Mouse (Mus musculus): ENCODE measurements at regions not wholly inside any gene's neighbourhood (a gene's known extent, or its start where the extent isn't known, plus 50 kb on each side); places are given as distances from the start of the nearest gene placed in this dataset.

DNA sequence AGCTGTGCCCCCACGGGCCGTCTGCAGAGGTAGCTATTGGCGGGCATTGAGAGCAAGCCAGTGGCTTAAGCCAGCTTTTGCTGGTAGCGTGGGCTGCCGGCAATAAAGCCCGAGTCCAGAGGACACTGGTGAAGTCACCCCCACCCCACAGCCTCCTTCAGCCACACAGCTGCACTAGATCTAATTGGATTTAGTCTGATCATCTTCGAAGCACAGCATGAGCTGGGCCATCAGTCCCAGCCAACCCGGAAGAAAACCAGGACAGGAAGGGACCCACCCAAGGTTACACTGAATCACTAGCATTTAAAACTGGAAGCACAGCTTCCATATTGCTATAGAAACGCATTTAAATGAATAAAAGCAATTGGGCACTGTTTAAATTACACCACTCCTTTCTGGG lies 96.4 kb downstream of the Tmx1 start:
- no peaks in the 10 kb centered on the region for H3K27me3 ChIP-seq (replicated peaks; ENCODE audit: insufficient read depth, low read length)
- H3K4me3 ChIP-seq (ENCODE audit: low read depth, low read length) = no peak overlapping the region
- no peaks in the 10 kb centered on the region for H3K36me3 ChIP-seq (ENCODE audit: insufficient read depth, low read length)
- no peaks in the 10 kb centered on the region for H3K4me1 ChIP-seq (ENCODE audit: insufficient read depth, low read depth, low read length)
- DNase-seq (ENCODE audit: low spot score) (no peak), ATAC-seq (no peak)
- no peak overlapping the region for H3K27ac ChIP-seq (ENCODE audit: low read length)
- WGBS = 78% methylated on average over 9 of the region's 9 CpGs
- no peak overlapping the region for H3K4me2 ChIP-seq (replicated peaks; ENCODE audit: low read depth, low read length)
- no peak overlapping the region for H3K9ac ChIP-seq (replicated peaks; ENCODE audit: low read depth)
- no peaks in the 10 kb centered on the region for H3K9me3 ChIP-seq (ENCODE audit: low read length)
- no peak for TF ChIP-seq CTCF (IDR thresholded peaks at IDR 0.05)
- TF ChIP-seq EP300 (IDR thresholded peaks at IDR 0.05) = no peak

- no peak for TF ChIP-seq EP300 (IDR thresholded peaks at IDR 0.05)
- no peak for TF ChIP-seq CTCF (IDR thresholded peaks at IDR 0.05)
- no peak overlapping the region for H3K4me2 ChIP-seq (replicated peaks; ENCODE audit: low read depth, low read length)
- ATAC-seq (no peak), DNase-seq (ENCODE audit: low spot score) (no peak)
- H3K4me3 ChIP-seq (ENCODE audit: low read depth, low read length) = no peak overlapping the region
- H3K4me1 ChIP-seq (ENCODE audit: insufficient read depth, low read depth, low read length) = no peaks in the 10 kb centered on the region
- H3K36me3 ChIP-seq (ENCODE audit: insufficient read depth, low read length) = no peaks in the 10 kb centered on the region
- no peak overlapping the region for H3K27ac ChIP-seq (ENCODE audit: low read length)
- WGBS = 85% methylated on average over 6 of the region's 6 CpGs
- no peaks in the 10 kb centered on the region for H3K9me3 ChIP-seq (ENCODE audit: low read length)
- no peak overlapping the region for H3K9ac ChIP-seq (replicated peaks; ENCODE audit: low read depth)
- no peaks in the 10 kb centered on the region for H3K27me3 ChIP-seq (replicated peaks; ENCODE audit: insufficient read depth, low read length)
Measured at GRCm38 (mm10) chr12:70553866-70554265, 101.0 kb downstream of the Tmx1 start.

DNA sequence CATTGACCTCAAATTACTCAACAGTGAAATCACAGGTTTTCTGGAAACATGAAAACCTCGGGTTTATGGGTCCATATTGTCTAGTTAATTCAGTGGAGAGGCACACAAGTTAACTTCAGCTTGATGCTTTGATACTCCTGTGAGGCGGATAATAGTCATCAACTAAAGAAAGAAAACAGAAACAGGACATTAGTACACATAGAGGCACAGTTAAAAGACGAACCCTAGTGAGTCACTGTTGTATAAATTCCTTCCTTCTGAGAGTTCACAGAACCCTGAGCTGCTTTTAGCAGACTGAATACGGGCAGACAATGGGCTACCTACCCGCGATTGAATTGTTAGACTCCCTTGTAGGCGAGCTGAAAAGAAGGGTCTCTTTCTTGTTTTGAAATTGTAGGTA lies 101.7 kb downstream of the Tmx1 start:
- Histone ChIP-seq H3K4me3 (ENCODE audit: low read depth, low read length) (no peak overlapping the region), H3K27ac (ENCODE audit: low read length) (no peak overlapping the region), H3K27me3 (replicated peaks; ENCODE audit: insufficient read depth, low read length) (no peaks in the 10 kb centered on the region), H3K9ac (replicated peaks; ENCODE audit: low read depth) (no peak overlapping the region), H3K36me3 (ENCODE audit: insufficient read depth, low read length) (no peaks in the 10 kb centered on the region), H3K4me1 (ENCODE audit: insufficient read depth, low read depth, low read length) (no peaks in the 10 kb centered on the region), H3K9me3 (ENCODE audit: low read length) (no peaks in the 10 kb centered on the region), H3K4me2 (replicated peaks; ENCODE audit: low read depth, low read length) (no peak overlapping the region)
- ATAC-seq (no peak), DNase-seq (ENCODE audit: low spot score) (no peak)
- TF ChIP-seq CTCF (IDR thresholded peaks at IDR 0.05) = no peak
- TF ChIP-seq EP300 (IDR thresholded peaks at IDR 0.05) = no peak
- 76% methylated on average over 7 of the region's 7 CpGs for WGBS

DNA sequence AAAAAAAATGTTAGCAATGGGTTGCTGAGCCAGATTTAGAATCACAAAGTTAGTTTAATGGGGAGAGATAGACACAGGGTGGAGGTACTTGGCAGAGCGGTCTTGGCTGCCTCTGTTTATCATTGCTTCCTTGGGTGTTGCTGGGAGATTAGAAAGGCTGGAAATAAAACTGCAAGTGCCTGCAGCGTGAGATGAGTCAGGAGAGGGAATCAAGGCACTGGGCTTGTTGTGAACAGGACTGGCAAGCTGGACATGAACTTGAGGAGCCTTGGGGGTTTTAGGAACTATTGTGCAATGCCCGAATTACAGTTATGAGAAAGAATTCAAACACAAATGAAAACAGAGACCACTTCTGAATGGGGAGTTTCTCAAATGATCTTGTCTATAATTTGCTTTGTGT lies 102.8 kb downstream of the Tmx1 start:
- H3K9ac ChIP-seq (replicated peaks; ENCODE audit: low read depth) = no peak overlapping the region
- H3K4me2 ChIP-seq (replicated peaks; ENCODE audit: low read depth, low read length) = no peak overlapping the region
- H3K27ac ChIP-seq (ENCODE audit: low read length) = no peak overlapping the region
- 33% methylated on average over 3 of the region's 3 CpGs for WGBS
- DNase-seq (ENCODE audit: low spot score) (peak; percentile 71), ATAC-seq (peak; percentile 62)
- H3K9me3 ChIP-seq (ENCODE audit: low read length) = no peaks in the 10 kb centered on the region
- no peaks in the 10 kb centered on the region for H3K36me3 ChIP-seq (ENCODE audit: insufficient read depth, low read length)
- peak; percentile 54 for TF ChIP-seq EP300 (IDR thresholded peaks at IDR 0.05)
- no peak for TF ChIP-seq CTCF (IDR thresholded peaks at IDR 0.05)
- H3K4me1 ChIP-seq (ENCODE audit: insufficient read depth, low read depth, low read length) = no peaks in the 10 kb centered on the region
- no peaks in the 10 kb centered on the region for H3K27me3 ChIP-seq (replicated peaks; ENCODE audit: insufficient read depth, low read length)
- no peak overlapping the region for H3K4me3 ChIP-seq (ENCODE audit: low read depth, low read length)

GRCm38 (mm10) chr12:70556820-70557219 lies 103.9 kb downstream of the Tmx1 start:
- H3K36me3 ChIP-seq (ENCODE audit: insufficient read depth, low read length) = no peaks in the 10 kb centered on the region
- no peak for DNase-seq (ENCODE audit: low spot score)
- no peaks in the 10 kb centered on the region for H3K4me1 ChIP-seq (ENCODE audit: insufficient read depth, low read depth, low read length)
- TF ChIP-seq EP300 (IDR thresholded peaks at IDR 0.05) (no peak), CTCF (IDR thresholded peaks at IDR 0.05) (no peak)
- 16% methylated on average over 6 of the region's 6 CpGs for WGBS
- no peak overlapping the region for H3K9ac ChIP-seq (replicated peaks; ENCODE audit: low read depth)
- no peaks in the 10 kb centered on the region for H3K9me3 ChIP-seq (ENCODE audit: low read length)
- no peak overlapping the region for H3K4me3 ChIP-seq (ENCODE audit: low read depth, low read length)
- peak; percentile 30 for ATAC-seq
- H3K27me3 ChIP-seq (replicated peaks; ENCODE audit: insufficient read depth, low read length) = no peaks in the 10 kb centered on the region
- H3K27ac ChIP-seq (ENCODE audit: low read length) = no peak overlapping the region
- no peak overlapping the region for H3K4me2 ChIP-seq (replicated peaks; ENCODE audit: low read depth, low read length)

GRCm38 (mm10) chr12:70563446-70563845 lies 110.6 kb downstream of the Tmx1 start:
- no peak overlapping the region for H3K9ac ChIP-seq (replicated peaks; ENCODE audit: low read depth)
- no peaks in the 10 kb centered on the region for H3K9me3 ChIP-seq (ENCODE audit: low read length)
- no peak overlapping the region for H3K27ac ChIP-seq (ENCODE audit: low read length)
- H3K36me3 ChIP-seq (ENCODE audit: insufficient read depth, low read length) = no peaks in the 10 kb centered on the region
- 80% methylated on average over 4 of the region's 4 CpGs for WGBS
- no peaks in the 10 kb centered on the region for H3K4me1 ChIP-seq (ENCODE audit: insufficient read depth, low read depth, low read length)
- no peak for TF ChIP-seq EP300 (IDR thresholded peaks at IDR 0.05)
- TF ChIP-seq CTCF (IDR thresholded peaks at IDR 0.05) = no peak
- H3K4me2 ChIP-seq (replicated peaks; ENCODE audit: low read depth, low read length) = no peak overlapping the region
- ATAC-seq = no peak
- no peak for DNase-seq (ENCODE audit: low spot score)
- H3K4me3 ChIP-seq (ENCODE audit: low read depth, low read length) = no peak overlapping the region
- H3K27me3 ChIP-seq (replicated peaks; ENCODE audit: insufficient read depth, low read length) = no peaks in the 10 kb centered on the region

DNA sequence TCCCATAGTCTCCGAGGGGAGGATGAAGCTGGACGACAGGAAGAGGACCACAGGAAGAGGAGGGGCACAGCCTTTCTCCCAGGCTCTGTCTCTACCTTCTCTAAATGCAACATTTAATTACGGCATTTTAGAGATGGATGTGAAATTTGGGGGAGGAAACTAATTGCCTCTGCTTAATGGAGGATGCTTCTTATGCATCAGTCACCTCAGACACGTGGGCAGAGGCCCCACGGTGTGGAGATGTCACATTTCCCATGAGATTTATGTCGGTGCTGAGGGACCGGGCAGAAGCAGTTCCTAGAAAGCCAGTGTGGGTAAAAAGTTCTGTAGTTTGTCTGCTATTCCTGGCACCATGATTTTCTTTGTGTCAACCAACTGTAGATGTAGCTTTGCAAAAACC lies 122.8 kb downstream of the Tmx1 start:
- Histone ChIP-seq H3K4me1 (ENCODE audit: insufficient read depth, low read depth, low read length) (no peaks in the 10 kb centered on the region), H3K9ac (replicated peaks; ENCODE audit: low read depth) (no peak overlapping the region), H3K27me3 (replicated peaks; ENCODE audit: insufficient read depth, low read length) (no peaks in the 10 kb centered on the region), H3K36me3 (ENCODE audit: insufficient read depth, low read length) (no peaks in the 10 kb centered on the region), H3K9me3 (ENCODE audit: low read length) (no peaks in the 10 kb centered on the region), H3K4me2 (replicated peaks; ENCODE audit: low read depth, low read length) (no peak overlapping the region), H3K27ac (ENCODE audit: low read length) (no peak overlapping the region), H3K4me3 (ENCODE audit: low read depth, low read length) (no peak overlapping the region)
- no peak for DNase-seq (ENCODE audit: low spot score)
- TF ChIP-seq EP300 (IDR thresholded peaks at IDR 0.05) (no peak), CTCF (IDR thresholded peaks at IDR 0.05) (no peak)
- ATAC-seq = no peak
- WGBS = 53% methylated on average over 7 of the region's 7 CpGs
